Mouse (Mus musculus) hindbrain, embryonic 10.5 days (tissue): ENCODE measurements at regions not wholly inside any gene's neighbourhood (a gene's known extent, or its start where the extent isn't known, plus 50 kb on each side); places are given as distances from the start of the nearest gene placed in this dataset.

ENCODE experiments used
- DNase-seq: peaks from one replicate; pipeline ENCODE4 v3.0.0-alpha.2; 2017; ENCODE audit warnings: low spot score
- H3K27ac ChIP-seq: fragments of 300-500 bp; sonication (generic); 2 replicates; pipeline ENCODE4 v1.5.1; 2016; ENCODE audit warnings: mild to moderate bottlenecking, moderate library complexity
- H3K27me3 ChIP-seq: fragments of 300-500 bp; sonication (generic); 2 replicates; pipeline ENCODE4 v1.6.1; 2016; ENCODE audit warnings: mild to moderate bottlenecking; ENCODE audit not compliant: poor library complexity, insufficient read depth, severe bottlenecking
- H3K36me3 ChIP-seq: fragments of 300-500 bp; sonication (generic); 2 replicates; pipeline ENCODE4 v1.6.1; 2016; ENCODE audit warnings: mild to moderate bottlenecking, moderate library complexity
- H3K4me1 ChIP-seq: fragments of 300-500 bp; sonication (generic); replicated peaks from 2 replicates; pipeline ENCODE4 v1.6.1; 2016; ENCODE audit warnings: mild to moderate bottlenecking
- H3K4me3 ChIP-seq: fragments of 300-500 bp; sonication (generic); 2 replicates; pipeline ENCODE4 v1.5.1; 2016; ENCODE audit warnings: mild to moderate bottlenecking, moderate library complexity
- H3K9me3 ChIP-seq: fragments of 300-500 bp; sonication (generic); 2 replicates; pipeline ENCODE4 v1.6.1; 2016; ENCODE audit warnings: mild to moderate bottlenecking, moderate library complexity
- WGBS: fragments of 180-500 bp; shearing (Covaris S2); methylation state at CpG from one replicate; pipeline ENCODE4 v1.1.7; 2016; 5-methylcytosine and 5-hydroxymethylcytosine counted together

DNA sequence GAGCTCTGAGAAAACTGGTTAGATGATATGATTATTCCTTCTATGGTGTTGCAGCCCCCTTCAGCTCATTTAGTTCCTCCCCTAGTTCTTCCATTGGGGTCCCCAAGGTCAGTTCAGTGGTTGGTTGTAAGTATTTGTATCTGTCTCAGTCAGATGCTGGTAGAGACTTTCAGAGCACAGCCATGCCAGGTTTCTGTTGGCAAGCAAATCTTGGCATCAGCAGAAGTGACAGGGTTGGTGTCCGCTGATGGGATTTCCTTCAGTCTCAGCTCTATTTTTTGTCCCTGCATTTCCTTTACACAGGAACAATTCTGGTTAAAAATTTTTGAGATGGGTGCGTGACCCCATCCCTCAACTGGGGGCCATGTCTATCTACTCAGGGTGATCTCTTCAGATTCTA is 55.3 kb upstream of the Spaca1 start:
- no peaks in the 10 kb centered on the region for H3K36me3 ChIP-seq
- H3K27me3 ChIP-seq: no peaks in the 10 kb centered on the region
- H3K27ac ChIP-seq: no peak overlapping the region
- H3K4me1 ChIP-seq: no peaks in the 10 kb centered on the region
- no peak overlapping the region for H3K4me3 ChIP-seq
- 97% methylated on average over 2 of the region's 2 CpGs for WGBS
- DNase-seq: no peak
- H3K9me3 ChIP-seq: peaks cover 27% of the 10 kb centered on the region

DNA sequence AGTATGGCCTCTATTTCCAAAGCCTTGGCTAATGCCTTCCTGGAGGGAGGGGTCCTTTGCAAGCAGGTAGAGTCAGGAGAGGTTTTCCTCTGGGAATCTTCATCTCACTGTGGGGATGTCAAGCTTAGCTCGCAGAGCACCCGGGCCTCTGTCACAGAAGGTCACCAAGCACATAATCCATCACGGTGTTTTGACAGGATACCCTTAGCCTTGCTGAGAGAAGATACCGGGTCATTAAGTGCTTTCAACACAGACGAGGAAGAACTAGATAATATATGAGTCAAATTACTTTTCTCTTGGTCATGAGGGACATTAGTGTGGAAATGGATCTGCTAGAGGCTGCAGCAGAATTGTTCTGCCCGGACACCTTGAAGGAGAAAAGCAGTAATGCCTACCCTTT is 64.3 kb upstream of the Spaca1 start:
- 59% methylated on average over 6 of the region's 6 CpGs for WGBS
- Histone ChIP-seq H3K27me3 (no peaks in the 10 kb centered on the region), H3K4me3 (no peak overlapping the region), H3K27ac (no peak overlapping the region), H3K4me1 (no peaks in the 10 kb centered on the region), H3K9me3 (no peaks in the 10 kb centered on the region), H3K36me3 (no peaks in the 10 kb centered on the region)
- no peak for DNase-seq

DNA sequence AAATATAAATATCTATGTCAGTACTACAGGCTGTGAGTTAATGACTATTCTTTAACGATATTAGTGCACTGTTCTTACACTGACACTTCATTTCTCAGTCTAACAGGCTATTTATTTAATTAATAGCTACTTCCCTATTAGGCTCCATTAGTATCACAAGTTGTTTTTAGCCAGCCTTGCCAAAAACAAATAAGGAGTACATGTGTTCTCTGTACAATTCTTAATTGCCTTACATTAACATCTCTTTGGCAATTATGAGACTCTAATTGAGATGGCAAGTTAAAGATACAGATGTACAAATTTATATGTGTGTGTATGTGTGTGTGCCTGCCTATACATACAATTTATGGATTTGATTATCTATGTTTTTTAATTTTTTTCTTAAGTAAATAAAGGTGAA is 67.1 kb upstream of the Spaca1 start:
- DNase-seq: no peak
- H3K36me3 ChIP-seq: no peaks in the 10 kb centered on the region
- 83% methylated on average over 1 of the region's 1 CpGs for WGBS
- H3K4me1 ChIP-seq: no peaks in the 10 kb centered on the region
- H3K27me3 ChIP-seq: no peaks in the 10 kb centered on the region
- H3K4me3 ChIP-seq: no peak overlapping the region
- no peaks in the 10 kb centered on the region for H3K9me3 ChIP-seq
- no peak overlapping the region for H3K27ac ChIP-seq

DNA sequence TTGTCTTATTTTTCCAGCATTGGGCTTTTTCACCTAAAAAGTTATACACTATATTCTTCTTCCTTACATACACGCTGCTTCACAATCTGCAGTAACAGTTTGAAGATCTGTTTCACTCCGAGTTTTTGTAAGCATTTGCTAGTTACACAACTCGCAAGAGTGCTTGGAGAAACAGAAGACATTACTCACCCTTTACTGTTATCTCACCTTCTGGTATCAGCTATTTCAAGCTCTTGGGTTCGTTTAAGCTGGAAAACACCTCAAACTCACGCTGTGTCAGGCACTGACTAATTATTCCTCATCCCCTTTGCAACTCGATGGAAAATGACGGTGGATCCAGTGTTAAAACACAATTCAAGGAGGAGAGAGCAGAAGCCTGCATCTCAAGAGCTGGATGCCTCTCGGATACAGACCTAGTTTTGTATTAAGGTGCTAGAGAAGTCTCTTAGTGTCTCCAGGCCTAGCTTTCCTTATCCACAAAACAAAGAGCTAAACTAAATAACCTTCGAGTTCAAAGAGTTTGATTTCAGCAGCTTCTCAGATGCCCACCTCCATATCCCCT is 73.0 kb upstream of the Spaca1 start:
- Histone ChIP-seq H3K4me1 (no peaks in the 10 kb centered on the region), H3K36me3 (no peaks in the 10 kb centered on the region), H3K27ac (no peak overlapping the region), H3K9me3 (no peaks in the 10 kb centered on the region), H3K4me3 (no peak overlapping the region), H3K27me3 (no peaks in the 10 kb centered on the region)
- DNase-seq: no peak
- 87% methylated on average over 9 of the region's 9 CpGs for WGBS

DNA sequence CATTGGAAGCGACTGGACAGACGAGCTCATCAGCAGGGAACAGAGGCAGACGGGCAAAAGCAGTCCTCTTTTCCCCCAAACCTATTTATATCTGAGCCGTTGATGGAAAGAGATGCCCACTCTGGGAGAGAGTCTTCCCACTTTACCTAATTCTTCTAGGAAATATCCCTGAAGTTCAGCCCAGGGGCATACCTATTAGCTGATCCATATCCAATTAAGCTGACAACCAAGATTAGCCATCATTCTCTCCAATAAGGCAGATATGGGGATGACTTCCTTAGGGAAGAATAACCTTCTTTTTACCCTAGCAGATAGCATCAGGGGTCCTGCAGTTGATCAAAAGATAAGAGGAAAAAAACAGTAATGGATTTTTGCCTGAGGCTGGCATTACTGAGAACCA is 78.2 kb upstream of the Spaca1 start:
- H3K4me3 ChIP-seq: no peak overlapping the region
- H3K27me3 ChIP-seq: no peaks in the 10 kb centered on the region
- no peaks in the 10 kb centered on the region for H3K9me3 ChIP-seq
- H3K4me1 ChIP-seq: no peaks in the 10 kb centered on the region
- H3K36me3 ChIP-seq: no peaks in the 10 kb centered on the region
- DNase-seq: no peak
- 71% methylated on average over 4 of the region's 4 CpGs for WGBS
- H3K27ac ChIP-seq: no peak overlapping the region

DNA sequence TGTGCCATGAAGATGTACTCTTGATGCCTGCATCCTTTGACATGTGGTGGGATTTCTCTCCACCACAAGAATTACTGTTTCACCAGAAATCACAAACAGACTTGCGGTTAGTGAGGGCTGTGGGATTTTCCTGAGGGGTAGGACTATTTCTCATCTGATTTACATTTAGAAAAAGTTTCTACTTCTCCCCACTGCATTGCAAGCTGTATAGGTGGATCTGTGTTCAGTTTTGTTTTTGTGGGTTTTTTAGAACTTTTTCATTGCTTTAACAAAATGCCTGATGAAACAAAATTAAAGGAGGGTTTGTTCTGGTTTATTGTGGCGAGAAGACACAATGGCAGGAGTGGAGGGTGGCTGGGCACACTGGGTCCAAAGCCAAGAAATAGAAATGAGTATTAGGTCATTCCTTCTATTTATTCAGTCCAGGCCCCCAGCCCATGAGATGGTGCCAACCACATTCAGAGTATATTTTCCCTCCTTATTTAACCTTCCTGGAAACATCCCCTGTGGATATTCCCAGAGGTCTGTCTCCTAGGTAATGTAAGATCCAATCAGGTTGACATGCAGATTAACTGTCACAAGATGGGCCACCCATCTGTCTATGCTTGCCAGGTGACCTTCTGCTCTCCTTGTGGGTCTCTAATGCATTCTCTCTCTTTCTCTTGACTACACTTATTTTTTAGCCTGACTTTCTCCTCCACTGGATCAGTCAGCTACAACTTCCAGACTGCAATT is 96.3 kb upstream of the Spaca1 start:
- H3K36me3 ChIP-seq: no peaks in the 10 kb centered on the region
- no peaks in the 10 kb centered on the region for H3K4me1 ChIP-seq
- no peak for DNase-seq
- H3K4me3 ChIP-seq: no peak overlapping the region
- H3K27me3 ChIP-seq: no peaks in the 10 kb centered on the region
- no peaks in the 10 kb centered on the region for H3K9me3 ChIP-seq
- no peak overlapping the region for H3K27ac ChIP-seq
- 88% methylated on average over 2 of the region's 2 CpGs for WGBS

DNA sequence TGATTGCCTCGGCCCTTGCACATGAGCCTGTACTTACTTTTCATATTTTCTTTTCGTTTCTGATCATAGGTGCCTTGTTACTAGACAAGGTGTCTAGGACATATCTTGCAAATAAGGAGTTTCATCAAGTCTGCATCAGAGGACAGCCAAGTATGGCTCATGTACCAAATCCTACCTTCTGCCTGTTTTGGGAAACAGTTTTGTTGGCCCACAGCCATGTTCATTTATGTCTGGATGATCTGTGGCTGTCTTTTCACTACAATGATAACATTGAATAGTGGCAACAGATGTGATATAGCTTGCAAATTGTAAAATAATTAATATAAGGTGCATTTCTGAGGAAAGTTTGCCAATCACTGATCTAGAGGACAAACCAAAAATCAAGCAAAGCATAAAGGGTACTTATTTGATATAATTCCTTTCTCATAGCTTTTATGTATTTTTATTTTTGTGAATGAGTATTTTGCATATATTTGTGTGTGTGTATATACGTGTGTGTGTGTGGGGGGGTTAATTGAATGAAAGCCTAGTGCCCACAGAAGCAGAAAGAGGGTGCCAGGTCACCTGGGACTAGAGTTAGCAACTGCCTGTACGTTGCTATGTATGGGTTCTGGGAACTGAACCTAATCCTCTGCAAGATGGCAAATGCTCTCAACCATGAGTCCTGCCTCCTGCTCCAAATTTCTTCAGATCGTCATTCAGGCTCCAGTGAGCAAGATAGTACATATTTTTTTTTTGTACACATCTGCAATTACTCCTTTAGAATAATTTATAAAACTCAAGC is 99.2 kb upstream of the Spaca1 start:
- WGBS: 76% methylated on average over 5 of the region's 5 CpGs
- no peaks in the 10 kb centered on the region for H3K27me3 ChIP-seq
- no peaks in the 10 kb centered on the region for H3K4me1 ChIP-seq
- no peak for DNase-seq
- H3K36me3 ChIP-seq: no peaks in the 10 kb centered on the region
- no peak overlapping the region for H3K4me3 ChIP-seq
- no peak overlapping the region for H3K27ac ChIP-seq
- no peaks in the 10 kb centered on the region for H3K9me3 ChIP-seq

DNA sequence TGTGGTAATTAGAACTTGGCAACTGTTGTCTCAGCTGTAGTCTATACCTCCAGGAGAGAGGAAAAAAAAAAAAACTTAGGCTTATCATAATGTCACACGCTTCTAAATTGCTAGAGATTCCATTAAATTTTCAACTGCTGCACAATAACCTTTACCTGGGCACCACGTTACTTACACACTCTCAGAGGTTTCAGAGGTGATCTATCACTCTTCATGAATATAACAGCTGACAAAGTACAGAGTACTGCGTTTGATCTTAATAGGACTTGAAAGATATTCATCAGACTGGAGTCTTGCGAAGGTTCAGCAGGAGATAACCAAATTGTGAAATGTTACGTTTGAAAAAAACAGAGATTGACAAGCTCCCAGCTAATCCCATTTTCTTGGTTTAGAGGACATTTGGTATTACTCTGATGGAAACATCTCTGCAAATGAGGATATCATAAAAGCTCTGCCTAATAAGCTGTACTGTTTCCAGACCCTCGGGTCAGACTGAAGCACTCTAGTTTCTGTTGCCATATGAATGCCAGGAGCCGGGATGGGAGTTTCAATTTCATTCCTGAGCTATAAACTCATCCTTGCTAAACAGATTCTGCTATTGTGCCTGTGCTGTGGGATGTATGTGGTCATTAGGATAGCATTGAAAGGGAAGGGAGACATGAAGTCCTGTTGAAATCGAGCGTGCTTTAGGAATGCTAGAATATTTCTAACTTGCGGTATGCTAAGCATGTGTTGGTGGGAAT is 101.8 kb upstream of the Spaca1 start:
- Histone ChIP-seq H3K36me3 (no peaks in the 10 kb centered on the region), H3K4me3 (no peak overlapping the region), H3K27ac (no peak overlapping the region), H3K4me1 (no peaks in the 10 kb centered on the region), H3K9me3 (no peaks in the 10 kb centered on the region), H3K27me3 (no peaks in the 10 kb centered on the region)
- 85% methylated on average over 10 of the region's 10 CpGs for WGBS
- no peak for DNase-seq

DNA sequence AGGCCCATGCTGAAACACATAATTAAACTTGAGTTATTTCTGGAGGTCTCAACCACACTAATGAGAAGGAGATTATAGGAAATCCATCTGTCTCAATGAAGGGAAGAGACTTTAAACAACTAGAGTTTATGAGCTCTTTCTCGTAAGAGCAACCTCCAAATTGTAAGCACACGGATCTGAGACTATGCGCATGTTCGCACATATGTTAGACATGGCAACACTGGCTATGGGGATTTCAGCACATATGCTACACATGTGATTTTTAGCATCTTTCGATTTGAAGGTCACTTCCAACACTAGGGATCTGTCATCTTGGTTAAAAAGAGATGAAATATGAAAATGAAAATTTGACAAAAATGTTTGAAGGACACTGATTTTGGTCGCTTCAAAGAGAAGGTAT is 105.5 kb upstream of the Spaca1 start:
- H3K9me3 ChIP-seq: no peaks in the 10 kb centered on the region
- H3K27ac ChIP-seq: no peak overlapping the region
- no peak overlapping the region for H3K4me3 ChIP-seq
- 91% methylated on average over 6 of the region's 6 CpGs for WGBS
- no peaks in the 10 kb centered on the region for H3K36me3 ChIP-seq
- no peak for DNase-seq
- H3K4me1 ChIP-seq: no peaks in the 10 kb centered on the region
- H3K27me3 ChIP-seq: no peaks in the 10 kb centered on the region

DNA sequence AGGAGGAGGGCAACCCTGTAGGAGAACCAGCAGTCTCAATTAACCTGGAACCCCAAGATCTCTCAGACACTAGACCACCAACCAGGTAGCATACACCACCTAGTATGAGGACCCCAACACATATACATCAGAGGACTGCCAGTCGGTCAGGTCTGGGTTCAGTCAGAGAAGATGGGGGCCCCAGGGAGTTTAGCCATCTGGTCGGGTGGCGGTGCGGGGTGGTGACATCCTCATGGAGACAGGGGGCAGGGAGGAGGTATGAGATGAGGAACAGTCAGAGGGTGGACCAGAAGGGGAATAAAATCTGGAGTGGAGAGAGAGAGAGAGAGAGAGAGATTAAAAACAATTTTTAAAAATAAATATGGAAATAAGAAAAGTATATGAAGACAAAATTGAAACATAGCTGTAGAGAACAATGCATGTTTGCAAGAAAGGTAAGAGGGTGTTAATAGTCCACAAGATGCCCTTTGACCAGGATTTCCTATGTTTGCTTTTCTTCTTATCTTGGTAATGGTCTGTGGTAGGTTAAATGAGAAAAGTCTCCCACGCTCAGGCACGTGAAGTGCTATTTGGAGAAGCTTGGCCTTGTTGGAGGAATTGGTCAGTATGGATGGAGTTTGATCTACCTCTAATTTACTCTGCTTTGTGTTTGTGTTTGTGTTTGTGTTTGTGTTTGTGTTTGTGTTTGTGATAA is 108.0 kb upstream of the Spaca1 start:
- Histone ChIP-seq H3K4me3 (no peak overlapping the region), H3K4me1 (no peaks in the 10 kb centered on the region), H3K9me3 (no peaks in the 10 kb centered on the region), H3K27ac (no peak overlapping the region), H3K27me3 (no peaks in the 10 kb centered on the region), H3K36me3 (no peaks in the 10 kb centered on the region)
- 89% methylated on average over 6 of the region's 6 CpGs for WGBS
- DNase-seq: no peak

DNA sequence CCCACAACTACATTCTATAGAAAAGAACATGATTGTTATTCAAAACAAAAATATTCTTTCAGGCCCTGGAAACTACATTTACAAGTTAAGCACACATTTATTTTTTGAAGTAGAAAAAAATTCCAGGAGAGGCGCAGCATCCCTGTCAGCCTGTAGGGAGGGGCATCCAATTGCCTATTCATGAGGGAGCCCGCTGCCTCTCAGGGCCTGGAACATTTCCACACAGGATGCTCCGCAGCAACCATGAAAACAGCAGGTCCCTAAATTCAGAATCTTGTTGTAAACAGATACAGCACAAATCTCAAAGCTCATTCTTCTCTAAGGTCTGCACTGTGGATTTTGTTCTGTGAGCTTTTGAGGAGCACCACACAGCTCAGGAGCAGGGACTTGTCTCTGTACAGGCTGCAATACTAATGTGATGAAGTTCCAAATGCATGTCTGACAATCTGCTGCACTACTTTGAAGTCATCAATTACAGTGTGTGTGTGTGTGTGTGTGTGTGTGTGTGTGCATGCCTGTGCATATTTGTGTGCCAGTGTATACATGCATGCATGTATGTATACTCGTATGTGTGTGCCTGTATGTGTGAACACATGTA is 121.4 kb upstream of the Spaca1 start:
- H3K9me3 ChIP-seq: no peaks in the 10 kb centered on the region
- H3K4me1 ChIP-seq: 0 out of 2 replicates have a peak, but pooled peaks cover 2% of the 10 kb centered on the region
- WGBS: 70% methylated on average over 4 of the region's 4 CpGs
- no peak for DNase-seq
- no peaks in the 10 kb centered on the region for H3K27me3 ChIP-seq
- H3K4me3 ChIP-seq: no peak overlapping the region
- no peaks in the 10 kb centered on the region for H3K36me3 ChIP-seq
- no peak overlapping the region for H3K27ac ChIP-seq

DNA sequence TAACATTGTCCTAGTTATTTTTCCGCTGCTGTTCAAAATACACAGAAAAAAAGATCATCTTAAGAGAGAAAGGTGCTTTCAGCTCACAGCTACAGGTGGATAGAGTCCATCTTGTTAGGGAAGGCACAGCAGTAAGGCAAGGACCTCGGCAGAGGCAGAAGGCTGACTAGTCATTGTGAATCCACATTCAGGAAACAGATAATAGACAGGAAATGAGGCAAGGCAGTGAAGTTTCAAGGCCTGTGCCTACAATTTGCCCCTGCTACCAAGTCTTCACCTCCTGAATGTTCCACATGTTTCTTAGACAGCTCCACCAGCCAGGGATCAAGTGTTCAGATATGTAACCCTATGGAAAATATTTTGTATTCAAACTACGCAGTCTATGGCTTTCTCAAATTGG is 122.0 kb upstream of the Spaca1 start:
- Histone ChIP-seq H3K4me3 (no peak overlapping the region), H3K4me1 (0 out of 2 replicates have a peak, but pooled peaks cover 2% of the 10 kb centered on the region), H3K36me3 (no peaks in the 10 kb centered on the region), H3K27me3 (no peaks in the 10 kb centered on the region), H3K9me3 (no peaks in the 10 kb centered on the region), H3K27ac (no peak overlapping the region)
- DNase-seq: no peak
- 87% methylated on average over 3 of the region's 3 CpGs for WGBS
